Mouse (Mus musculus) stomach, postnatal 0 days (tissue): Measurements from ENCODE around the gene Meox2. TPM values are rescaled to one million over a fixed set of nuclear protein-coding genes. Genes with fewer than 3 reads are reported as not detected.

ENCODE experiments used
- ATAC-seq: fragments of 200-750 bp; cut with Nextera tagmentation; 2 replicates; pipeline ENCODE4 v1.8.0; 2017; ENCODE audit not compliant: low FRiP score, low TSS enrichment
- DNase-seq: peaks from one replicate; pipeline ENCODE4 v3.0.0-alpha.2; 2016; ENCODE audit warnings: low spot score
- H3K27ac ChIP-seq: fragments of 300-500 bp; sonication (generic); replicated peaks from 2 replicates; pipeline ENCODE4 v1.5.1; 2014; ENCODE audit warnings: mild to moderate bottlenecking, control low read depth
- H3K27me3 ChIP-seq: fragments of 300-500 bp; sonication (generic); 2 replicates; pipeline ENCODE4 v1.6.1; 2014; ENCODE audit warnings: low read length; ENCODE audit not compliant: control insufficient read depth, insufficient read depth
- H3K36me3 ChIP-seq: fragments of 300-500 bp; sonication (generic); 2 replicates; pipeline ENCODE4 v1.6.1; 2014; ENCODE audit warnings: low read length, mixed read lengths; ENCODE audit not compliant: control insufficient read depth, insufficient read depth
- H3K4me1 ChIP-seq: fragments of 300-500 bp; sonication (generic); replicated peaks from 2 replicates; pipeline ENCODE4 v1.6.1; 2014; ENCODE audit warnings: antibody characterized with exemption; ENCODE audit not compliant: control insufficient read depth, insufficient read depth
- H3K4me2 ChIP-seq: fragments of 300-500 bp; sonication (generic); replicated peaks from 2 replicates; pipeline ENCODE4 v1.6.1; 2014; ENCODE audit warnings: low read depth, mild to moderate bottlenecking, control low read depth, moderate library complexity
- H3K4me3 ChIP-seq: fragments of 300-500 bp; sonication (generic); 2 replicates; pipeline ENCODE4 v1.5.1; 2014; ENCODE audit warnings: low read depth, low read length, control low read depth
- H3K9ac ChIP-seq: fragments of 300-500 bp; sonication (generic); 2 replicates; pipeline ENCODE4 v1.6.1; 2014; ENCODE audit warnings: mild to moderate bottlenecking, low read length, control low read depth, mixed read lengths
- H3K9me3 ChIP-seq: fragments of 300-500 bp; sonication (generic); 2 replicates; pipeline ENCODE4 v1.6.1; 2016; ENCODE audit warnings: low read length; ENCODE audit not compliant: control insufficient read depth
- CTCF ChIP-seq: IDR thresholded peaks from 2 replicates; pipeline ENCODE4 v1.5.1; 2016; ENCODE audit warnings: antibody characterized with exemption, low read depth, mild to moderate bottlenecking, moderate library complexity
- EP300 ChIP-seq: optimal IDR thresholded peaks from 2 replicates; pipeline ENCODE3; 2016; ENCODE audit warnings: antibody characterized with exemption
- WGBS: fragments of 180-500 bp; shearing (Covaris S2); extraction: QIAGEN DNeasy Blood & Tissue Kit; methylation state at CpG from one replicate; pipeline ENCODE4 v1.1.7; 2014; 5-methylcytosine and 5-hydroxymethylcytosine counted together
- polyA plus RNA-seq: library from polyadenylated mRNA; unstranded; fragments of >200 nt; fragmentation: Nextera tagmentation; extraction: Ambion mirVana; gene quantifications from 2 replicates; pipeline ENCODE4 v1.2.1, GENCODE M21; 2015

Meox2 gene
- polyA plus RNA-seq, 1 experiment from 2014 or later, result 2.7 TPM

DNA sequence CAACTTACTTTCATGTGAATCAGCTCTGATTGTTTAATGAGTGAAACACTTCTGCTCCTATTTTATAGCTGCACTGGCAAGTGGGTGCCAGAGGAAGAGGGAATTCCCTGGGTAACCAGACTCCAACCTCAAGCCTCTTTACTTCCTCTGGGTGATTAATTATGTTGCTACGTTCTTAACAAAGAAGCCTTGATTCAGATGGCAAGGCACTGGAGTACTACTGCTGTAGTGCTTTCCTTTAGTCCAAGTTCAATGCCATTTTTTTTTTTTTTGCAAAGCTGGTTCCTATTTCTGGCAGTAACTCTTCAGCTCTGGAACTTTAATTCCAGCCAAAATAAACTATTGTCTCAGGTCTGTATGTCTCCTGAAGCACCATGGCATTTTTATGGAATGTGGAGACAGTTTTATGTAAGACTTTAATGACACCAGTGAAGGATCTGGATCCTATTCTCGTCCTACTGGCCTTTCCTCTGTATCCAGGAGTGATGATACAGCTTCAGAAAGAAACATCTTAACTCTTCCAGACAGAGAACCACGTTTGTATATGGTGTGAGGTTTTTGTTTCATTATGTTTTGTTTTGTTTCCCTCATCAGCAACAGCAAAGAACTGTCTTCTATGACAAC is 33.9 kb downstream of the Meox2 start:
- H3K4me1 ChIP-seq, result no peaks in the 10 kb centered on the region
- 36% methylated on average over 3 of the region's 3 CpGs for WGBS
- H3K36me3 ChIP-seq, result no peaks in the 10 kb centered on the region
- DNase-seq, result no peak
- H3K9me3 ChIP-seq, result no peaks in the 10 kb centered on the region
- H3K27ac ChIP-seq, result no peak overlapping the region
- no peak overlapping the region for H3K4me2 ChIP-seq
- TF ChIP-seq CTCF, result no peak
- TF ChIP-seq EP300, result no peak
- H3K4me3 ChIP-seq, result no peak overlapping the region
- no peak for ATAC-seq
- H3K9ac ChIP-seq, result no peak overlapping the region
- no peaks in the 10 kb centered on the region for H3K27me3 ChIP-seq

DNA sequence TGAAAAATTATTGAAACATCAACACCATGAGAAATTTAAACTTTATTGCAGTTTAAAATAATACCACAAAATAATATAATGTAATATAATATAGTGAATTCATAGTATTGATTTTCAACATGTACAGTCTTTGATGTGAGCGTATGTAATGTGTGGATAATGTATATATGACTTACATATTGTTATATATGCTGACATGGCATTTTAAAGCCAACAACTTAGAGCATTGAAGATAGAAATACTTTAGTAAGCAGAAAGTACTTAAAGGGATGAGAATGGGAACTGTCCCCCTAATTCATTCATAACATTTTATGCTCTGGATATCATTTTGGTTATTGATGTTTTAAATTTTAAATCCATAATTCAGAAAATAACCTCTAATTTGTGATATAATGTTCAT is 35.5 kb downstream of the Meox2 start:
- no peaks in the 10 kb centered on the region for H3K27me3 ChIP-seq
- TF ChIP-seq CTCF (no peak), EP300 (no peak)
- no peaks in the 10 kb centered on the region for H3K36me3 ChIP-seq
- no peaks in the 10 kb centered on the region for H3K9me3 ChIP-seq
- no peak overlapping the region for H3K4me2 ChIP-seq
- DNase-seq, result no peak
- no peak for ATAC-seq
- H3K4me1 ChIP-seq, result no peaks in the 10 kb centered on the region
- WGBS, result 95% methylated on average over 1 of the region's 1 CpGs
- H3K9ac ChIP-seq, result no peak overlapping the region
- H3K27ac ChIP-seq, result no peak overlapping the region
- no peak overlapping the region for H3K4me3 ChIP-seq

DNA sequence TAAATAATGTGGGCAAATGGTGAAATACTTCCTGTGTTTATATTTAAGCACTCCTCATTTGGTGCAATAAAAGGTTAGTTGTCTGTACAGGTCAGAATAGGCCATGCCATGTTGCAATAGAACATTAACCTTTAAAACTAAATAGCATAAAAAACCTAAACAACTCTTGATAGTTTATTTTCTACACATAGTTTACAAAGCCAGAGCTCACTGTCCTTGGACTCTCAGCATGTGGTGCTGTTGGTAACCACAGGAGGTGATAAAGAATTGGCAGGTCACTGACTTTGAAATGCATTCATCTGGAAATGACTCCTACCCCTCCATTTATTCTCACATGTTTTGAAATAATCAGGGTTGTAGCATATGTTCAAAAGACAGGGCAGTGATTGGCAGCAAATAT is 59.4 kb downstream of the Meox2 start:
- H3K4me3 ChIP-seq, result no peak overlapping the region
- DNase-seq (no peak), ATAC-seq (no peak)

DNA sequence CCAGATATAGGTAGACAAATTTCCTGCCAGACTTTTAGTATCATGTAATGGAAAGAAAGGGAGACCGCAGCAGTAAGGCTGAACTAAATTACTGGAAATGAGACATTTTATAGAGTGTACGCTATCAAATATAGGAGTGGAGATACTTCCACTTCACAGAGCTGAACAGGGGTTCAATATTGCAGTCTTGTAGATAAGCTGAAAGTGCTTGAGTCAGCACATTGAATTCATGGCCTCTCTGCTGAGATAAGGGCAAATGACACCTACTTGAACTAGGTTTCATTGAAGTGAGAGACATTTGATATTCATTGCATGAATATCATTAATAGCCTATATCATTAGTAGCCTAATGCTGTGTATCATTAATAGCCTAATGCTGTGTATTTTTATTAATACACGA is 65.0 kb downstream of the Meox2 start:
- TF ChIP-seq EP300 (no peak), CTCF (no peak)
- WGBS, result 92% methylated on average over 3 of the region's 3 CpGs
- no peaks in the 10 kb centered on the region for H3K27me3 ChIP-seq
- no peaks in the 10 kb centered on the region for H3K36me3 ChIP-seq
- no peak for ATAC-seq
- H3K4me1 ChIP-seq, result no peaks in the 10 kb centered on the region
- H3K27ac ChIP-seq, result no peak overlapping the region
- no peak overlapping the region for H3K4me2 ChIP-seq
- no peaks in the 10 kb centered on the region for H3K9me3 ChIP-seq
- DNase-seq, result no peak
- no peak overlapping the region for H3K4me3 ChIP-seq
- no peak overlapping the region for H3K9ac ChIP-seq

More for the DNA sequence above, 59.4 kb downstream of the Meox2 start:
- no peak for TF ChIP-seq EP300
- TF ChIP-seq CTCF, result no peak
- Histone ChIP-seq H3K36me3 (no peaks in the 10 kb centered on the region), H3K9ac (no peak overlapping the region), H3K9me3 (no peaks in the 10 kb centered on the region), H3K27ac (no peak overlapping the region), H3K4me2 (no peak overlapping the region), H3K27me3 (no peaks in the 10 kb centered on the region), H3K4me1 (no peaks in the 10 kb centered on the region)

DNA sequence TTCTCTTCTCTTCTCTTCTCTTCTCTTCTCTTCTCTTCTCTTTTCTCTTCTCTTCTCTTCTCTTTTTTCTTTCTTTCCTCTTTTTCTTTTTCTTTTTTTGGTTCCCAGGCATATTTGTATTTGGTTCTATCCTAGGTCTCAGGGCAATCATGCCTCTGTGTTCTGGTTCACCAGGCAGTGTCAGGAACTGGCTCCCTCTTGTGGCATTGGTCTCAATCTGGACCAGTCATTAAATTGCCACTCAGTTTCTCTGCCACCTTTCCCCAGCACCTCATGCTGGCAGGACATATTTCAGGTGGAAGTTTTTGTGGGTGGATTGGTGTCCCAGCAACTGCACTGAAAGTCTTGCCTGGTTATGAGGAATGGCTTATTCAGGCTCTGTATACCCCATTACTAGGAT is 75.3 kb downstream of the Meox2 start:
- H3K9ac ChIP-seq, result no peak overlapping the region
- H3K27ac ChIP-seq, result no peak overlapping the region
- ATAC-seq (no peak), DNase-seq (peak; percentile 15)
- no peaks in the 10 kb centered on the region for H3K27me3 ChIP-seq
- no peaks in the 10 kb centered on the region for H3K36me3 ChIP-seq
- H3K9me3 ChIP-seq, result no peaks in the 10 kb centered on the region
- no peak overlapping the region for H3K4me3 ChIP-seq
- TF ChIP-seq CTCF (peak; percentile 68), EP300 (no peak)
- H3K4me1 ChIP-seq, result no peaks in the 10 kb centered on the region
- no peak overlapping the region for H3K4me2 ChIP-seq

DNA sequence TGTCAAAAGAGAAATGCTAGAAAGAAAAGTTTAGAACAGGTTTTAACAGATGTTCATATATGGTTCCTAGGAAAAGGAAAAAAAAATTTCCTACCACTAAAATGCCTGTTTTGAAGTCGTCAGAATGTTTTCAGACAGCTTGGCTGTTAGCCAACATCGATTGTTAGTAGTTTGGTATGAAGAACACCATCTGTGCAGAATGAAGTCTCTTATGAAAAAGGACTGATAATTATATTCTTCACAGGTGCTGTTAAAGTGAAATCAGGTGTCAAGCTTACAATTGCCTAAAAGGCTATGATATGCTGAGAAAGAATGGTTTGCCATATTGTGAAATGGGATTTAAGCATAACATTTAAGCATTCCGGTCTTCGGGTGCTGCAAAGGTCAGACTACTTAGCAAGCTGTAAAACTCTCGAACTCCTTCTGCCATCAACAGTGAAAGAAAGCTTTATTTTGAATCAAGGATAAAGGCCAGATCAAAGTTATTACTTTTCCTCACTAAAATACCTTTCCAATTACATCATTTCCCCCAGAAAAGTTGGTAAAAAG is 80.7 kb downstream of the Meox2 start:
- Histone ChIP-seq H3K27ac (no peak overlapping the region), H3K9me3 (no peaks in the 10 kb centered on the region), H3K27me3 (no peaks in the 10 kb centered on the region), H3K4me3 (no peak overlapping the region), H3K9ac (no peak overlapping the region), H3K4me1 (no peaks in the 10 kb centered on the region), H3K36me3 (no peaks in the 10 kb centered on the region), H3K4me2 (no peak overlapping the region)
- TF ChIP-seq CTCF (no peak), EP300 (no peak)
- 33% methylated on average over 5 of the region's 5 CpGs for WGBS
- ATAC-seq (no peak), DNase-seq (no peak)

Other genes starting within 250 kb of the Meox2 start
- 6.9 TPM in 2 replicates for gene Agmo, start 133.1 kb downstream of the Meox2 start, polyA plus RNA-seq